Comparison of ENCODE assay signal across 14 mouse cellular contexts in genomic region chr8:92331811-92332210, GRCm38 (mm10). TPM values are rescaled to one million over a fixed set of nuclear protein-coding genes. Genes with fewer than 3 reads are reported as not detected.
DNase-seq lines count a peak whose midpoint lies in the region; ATAC-seq and TF ChIP-seq lines count a peak whose summit lies in the region.
"Had no signal": no experiment of that assay in that cellular context is flagged by ENCODE, and none has a peak within 500 bp of the region (broad histone marks: within the 10 kb centered on the region; RNA-seq: fewer than 3 reads in every experiment).

No protein-coding gene starts in this region.

- intact Hi-C loops in heart, postnatal 10 days (cut with DNase I) = no loop called here

- H3K4me3 ChIP-seq in cerebellum, adult 2 months (replicated peaks; ENCODE audit: insufficient read depth, low read depth, low read length) = no peak overlapping the region
- no peak overlapping the region for H3K4me3 ChIP-seq in kidney, embryonic 15.5 days (replicated peaks)
- H3K4me3 ChIP-seq: embryonic facial prominence, embryonic 15.5 days; limb, embryonic 10.5 days; neural tube, embryonic 15.5 days had no signal

- ATAC-seq in kidney, embryonic 15.5 days (replicated peaks; ENCODE audit: low FRiP score) = no peak
- no peak for ATAC-seq in erythroid progenitor cell, adult 5-6 weeks (replicated peaks; ENCODE audit: low FRiP score, poor library complexity, severe bottlenecking)
- ATAC-seq: midbrain, embryonic 16.5 days had no signal

- no peak for TF ChIP-seq CTCF in cerebellum, adult 2 months (IDR thresholded peaks at IDR 0.05; ENCODE audit: borderline replicate concordance, insufficient read depth, low read depth, low read length)

- H3K9ac ChIP-seq in kidney, embryonic 15.5 days = no peak overlapping the region
- H3K9ac ChIP-seq: embryonic facial prominence, embryonic 15.5 days; lung, embryonic 14.5 days; neural tube, embryonic 15.5 days had no signal

- no peak overlapping the region for H3K4me2 ChIP-seq in kidney, embryonic 15.5 days
- H3K4me2 ChIP-seq: embryonic facial prominence, embryonic 15.5 days; lung, embryonic 14.5 days; neural tube, embryonic 15.5 days had no signal

- no peaks in the 10 kb centered on the region for H3K9me3 ChIP-seq in kidney, embryonic 15.5 days (replicated peaks)
- H3K9me3 ChIP-seq: embryonic facial prominence, embryonic 15.5 days; limb, embryonic 10.5 days; neural tube, embryonic 15.5 days had no signal

- no peaks in the 10 kb centered on the region for H3K27me3 ChIP-seq in cerebellum, adult 2 months (ENCODE audit: control insufficient read depth, insufficient read depth, low read length)
- no peaks in the 10 kb centered on the region for H3K27me3 ChIP-seq in kidney, embryonic 15.5 days
- H3K27me3 ChIP-seq: embryonic facial prominence, embryonic 15.5 days had no signal

- no peaks in the 10 kb centered on the region for H3K4me1 ChIP-seq in cerebellum, adult 2 months (ENCODE audit: control insufficient read depth, insufficient read depth, low read length)
- no peaks in the 10 kb centered on the region for H3K4me1 ChIP-seq in kidney, embryonic 15.5 days
- H3K4me1 ChIP-seq: embryonic facial prominence, embryonic 15.5 days; neural tube, embryonic 15.5 days had no signal

- WGBS in cerebellum, adult 2 months = 56% methylated on average over 3 of the region's 3 CpGs
- 66% methylated on average over 3 of the region's 3 CpGs for WGBS in kidney, embryonic 15.5 days

- H3K36me3 ChIP-seq in kidney, embryonic 15.5 days = no peaks in the 10 kb centered on the region
- H3K36me3 ChIP-seq: neural tube, embryonic 15.5 days had no signal

- no peak for TF ChIP-seq POLR2A in cerebellum, adult 2 months (IDR thresholded peaks at IDR 0.05; ENCODE audit: borderline replicate concordance, insufficient read depth, low read length)

- H3K27ac ChIP-seq in cerebellum, adult 2 months (ENCODE audit: insufficient read depth, low read length) = no peak overlapping the region
- H3K27ac ChIP-seq in kidney, embryonic 15.5 days = no peak overlapping the region
- H3K27ac ChIP-seq: embryonic facial prominence, embryonic 15.5 days; limb, embryonic 10.5 days; neural tube, embryonic 15.5 days had no signal

- peak; percentile 22 to 51 for DNase-seq in cerebellum, postnatal 10 days
- DNase-seq in cerebellum, adult 2 months = no peak
- DNase-seq in kidney, adult 11 months = peak; percentile 7
- peak; percentile 44 to 59 for DNase-seq in heart, postnatal 10 days
- peak; percentile 33 for DNase-seq in lung, postnatal 14 days
- DNase-seq in layer of hippocampus, adult 11-12 months (ENCODE audit: low spot score) = no peak
- DNase-seq: cerebellum, adult 8-10 months; lung, embryonic 14.5 days had no signal

RNA-seq across cellular contexts. Expression of gene Irx5, which starts 25.6 kb away (rescaled TPM):
- polyA plus RNA-seq in cerebellum, adult 2 months (2012; rRNA removed) = 4.5 and 4.7 TPM in 2 replicates
- polyA plus RNA-seq in kidney, embryonic 15.5 days (2015; fragmentation: Nextera tagmentation; extraction: Ambion mirVana) = 2.3 and 2.8 TPM in 2 replicates
- total RNA-seq in heart, postnatal 10 days (2021) = 10 to 100 TPM in 1 of 2 experiments, 1 to 10 TPM in 1; 8.7 to 10.9 TPM
- total RNA-seq in erythroid progenitor cell, adult 5-6 weeks (2015; ENCODE audit: low replicate concordance) = not detected in 2 replicates
- 0.13 TPM in 1 of 2 replicates, not detected in the other for total RNA-seq in erythroid progenitor cell, adult 5-6 weeks (2017; ENCODE audit: low replicate concordance)

Comparison
In these comparisons a context has a peak if more than half of its experiments do, and no peak if none do; other contexts are left out.
1. DNase-seq: peak in cerebellum, postnatal 10 days (2 of 2), kidney, adult 11 months (single experiment), heart, postnatal 10 days (2 of 2) and lung, postnatal 14 days (single experiment); none in cerebellum, adult 2 months (0 of 2) and layer of hippocampus, adult 11-12 months (single experiment).
2. RNA of gene Irx5, which starts 25.6 kb away (total RNA-seq): 8.7 to 10.9 TPM in heart, postnatal 10 days; 0.13 TPM in erythroid progenitor cell, adult 5-6 weeks; every median in the first group is over 4 times any median in the second.